Mouse (Mus musculus) lung, embryonic 16.5 days (tissue): ENCODE measurements around the gene Gabra5. TPM values are rescaled to one million over a fixed set of nuclear protein-coding genes. Genes with fewer than 3 reads are reported as not detected.

Experiments used
- ATAC-seq: fragments of 200-750 bp; cut with Nextera tagmentation; 2 replicates; pipeline ENCODE4 v1.8.0; 2017; ENCODE audit warnings: low read depth, mild to moderate bottlenecking, moderate library complexity
- H3K27ac ChIP-seq: fragments of 300-500 bp; sonication (generic); 2 replicates; pipeline ENCODE4 v1.5.1; 2014; ENCODE audit warnings: mild to moderate bottlenecking, control low read depth, low read length
- H3K27me3 ChIP-seq: fragments of 300-500 bp; sonication (generic); 2 replicates; pipeline ENCODE4 v1.6.1; 2014; ENCODE audit warnings: low read depth, low read length, mixed read lengths; ENCODE audit not compliant: control insufficient read depth, insufficient read depth
- H3K36me3 ChIP-seq: fragments of 300-500 bp; sonication (generic); 2 replicates; pipeline ENCODE4 v1.6.1; 2014; ENCODE audit warnings: low read length; ENCODE audit not compliant: control insufficient read depth, insufficient read depth
- H3K4me1 ChIP-seq: fragments of 300-500 bp; sonication (generic); replicated peaks from 2 replicates; pipeline ENCODE4 v1.6.1; 2014; ENCODE audit warnings: low read length, mixed read lengths; ENCODE audit not compliant: control insufficient read depth, insufficient read depth
- H3K4me2 ChIP-seq: fragments of 300-500 bp; sonication (generic); 2 replicates; pipeline ENCODE4 v1.6.1; 2014; ENCODE audit warnings: low read depth, low read length, control low read depth
- H3K4me3 ChIP-seq: fragments of 300-500 bp; sonication (generic); 2 replicates; pipeline ENCODE4 v1.5.1; 2014; ENCODE audit warnings: mild to moderate bottlenecking, low read length, control low read depth
- H3K9ac ChIP-seq: fragments of 300-500 bp; sonication (generic); 2 replicates; pipeline ENCODE4 v1.6.1; 2014; ENCODE audit warnings: low read length, control low read depth
- H3K9me3 ChIP-seq: fragments of 300-500 bp; sonication (generic); 2 replicates; pipeline ENCODE4 v1.6.1; 2016; ENCODE audit warnings: low read length; ENCODE audit not compliant: control insufficient read depth
- WGBS: fragments of 180-500 bp; shearing (Covaris S2); extraction: QIAGEN DNeasy Blood & Tissue Kit; methylation state at CpG from one replicate; pipeline ENCODE4 v1.1.7; 2014; 5-methylcytosine and 5-hydroxymethylcytosine counted together
- polyA plus RNA-seq: library from polyadenylated mRNA; unstranded; fragments of >200 nt; fragmentation: Nextera tagmentation; extraction: Ambion mirVana; gene quantifications from 2 replicates; pipeline ENCODE4 v1.2.1, GENCODE M21; 2015

Gene Gabra5
- polyA plus RNA-seq: 0.26 TPM in 1 of 2 replicates, not detected in the other

DNA sequence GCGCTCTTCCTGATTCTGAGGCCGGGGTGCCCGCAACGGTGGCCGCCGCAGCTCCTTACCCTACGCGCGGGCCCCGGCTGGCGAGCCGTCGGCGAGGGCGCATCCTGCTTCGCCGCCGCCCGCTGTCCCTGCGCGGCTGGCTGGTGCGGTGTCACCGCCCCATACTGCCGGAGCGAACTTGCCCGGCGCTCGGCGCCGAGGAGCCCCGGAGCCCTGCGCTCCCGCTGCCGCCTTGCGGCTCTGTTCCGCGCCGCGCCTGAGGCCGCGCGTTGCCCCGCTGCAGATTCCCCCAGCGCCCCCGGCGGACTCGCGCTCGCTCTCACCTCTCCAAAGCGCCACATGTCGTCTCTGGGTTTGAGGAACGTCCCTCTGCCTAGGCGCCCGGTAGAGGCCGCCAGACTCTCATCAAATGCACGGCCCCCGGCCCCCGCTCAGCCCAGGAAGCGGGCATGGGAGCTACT, at the start of gene Gabra5:
Gene Gabra5 (minus strand): TSS at position 379 of the 461 bp plus-strand sequence.
- Histone ChIP-seq H3K9ac (no peak within 1 kb of the TSS), H3K27me3 (peaks cover 44% of the 10 kb centered on the region), H3K36me3 (no peaks in the 10 kb centered on the region), H3K9me3 (no peaks in the 10 kb centered on the region), H3K4me1 (no peaks in the 10 kb centered on the region), H3K27ac (no peak within 1 kb of the TSS), H3K4me2 (peak within 1 kb of the TSS; percentile 45), H3K4me3 (peak within 1 kb of the TSS; percentile 26)
- no peak; the same call in 1 of the 2 replicates for ATAC-seq
- WGBS: 2% methylated on average over 57 of the region's 59 CpGs

- Histone ChIP-seq H3K27ac (no peak overlapping the region), H3K4me1 (no peaks in the 10 kb centered on the region), H3K4me3 (no peak overlapping the region), H3K9ac (no peak overlapping the region), H3K4me2 (no peak overlapping the region), H3K9me3 (no peaks in the 10 kb centered on the region), H3K27me3 (no peaks in the 10 kb centered on the region), H3K36me3 (no peaks in the 10 kb centered on the region)
- no peak for ATAC-seq
- WGBS: 17% methylated on average over 7 of the region's 7 CpGs
Observed at GRCm38 (mm10) chr7:57538565-57538964, 28.7 kb upstream of the Gabra5 start.

DNA sequence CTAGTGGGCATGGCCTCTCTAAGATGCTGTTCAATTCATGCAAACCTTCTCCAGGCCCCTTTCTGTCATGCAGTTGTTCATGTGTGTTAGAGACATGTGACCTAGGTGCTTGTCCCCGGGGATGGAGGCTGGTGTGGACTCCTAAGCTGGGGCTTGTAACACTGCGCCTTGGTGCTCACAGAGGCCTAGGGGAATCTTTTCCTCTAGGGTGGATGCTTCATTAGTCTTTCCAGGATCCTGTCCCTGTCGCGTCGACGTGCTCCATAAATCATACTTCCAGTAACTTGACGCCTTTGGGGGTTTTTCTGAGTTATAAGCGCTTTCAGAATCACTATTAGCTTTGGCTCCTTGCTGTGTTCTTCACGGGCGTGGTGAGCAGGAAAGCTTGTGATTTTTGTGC, 22.8 kb upstream of the Gabra5 start:
- 56% methylated on average over 10 of the region's 10 CpGs for WGBS
- Histone ChIP-seq H3K9me3 (no peaks in the 10 kb centered on the region), H3K27me3 (no peaks in the 10 kb centered on the region), H3K27ac (no peak overlapping the region), H3K4me2 (no peak overlapping the region), H3K4me1 (no peaks in the 10 kb centered on the region), H3K4me3 (no peak overlapping the region), H3K9ac (no peak overlapping the region), H3K36me3 (no peaks in the 10 kb centered on the region)
- ATAC-seq: no peak

- no peak for ATAC-seq
- H3K4me1 ChIP-seq: no peaks in the 10 kb centered on the region
- H3K27ac ChIP-seq: no peak overlapping the region
- H3K4me3 ChIP-seq: no peak overlapping the region
- H3K36me3 ChIP-seq: no peaks in the 10 kb centered on the region
- H3K4me2 ChIP-seq: no peak overlapping the region
- no peaks in the 10 kb centered on the region for H3K9me3 ChIP-seq
- H3K27me3 ChIP-seq: no peaks in the 10 kb centered on the region
- WGBS: 91% methylated on average over 8 of the region's 8 CpGs
- H3K9ac ChIP-seq: no peak overlapping the region
Observed at GRCm38 (mm10) chr7:57529954-57530353, 20.1 kb upstream of the Gabra5 start.

DNA sequence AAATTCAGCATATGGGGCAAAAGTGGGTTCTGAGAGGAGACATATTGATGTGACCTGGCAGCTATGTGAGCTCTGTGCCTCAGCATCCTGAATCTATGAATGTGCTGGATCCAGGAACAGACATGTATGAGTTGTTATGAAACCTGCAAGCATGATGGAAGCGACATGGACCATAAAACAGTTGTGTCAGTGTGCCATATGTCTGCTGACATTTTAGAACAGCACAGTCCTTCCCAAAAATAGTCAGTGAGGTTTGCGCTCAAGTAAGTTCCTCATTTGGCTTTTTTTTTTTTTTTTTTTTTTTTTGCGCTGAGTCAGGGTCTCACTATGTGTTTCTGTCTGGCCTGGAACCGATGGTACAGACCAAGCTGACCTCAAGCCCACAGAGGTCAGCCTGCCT, 19.6 kb upstream of the Gabra5 start:
- Histone ChIP-seq H3K9ac (no peak overlapping the region), H3K4me2 (no peak overlapping the region), H3K27ac (no peak overlapping the region), H3K4me1 (no peaks in the 10 kb centered on the region), H3K27me3 (no peaks in the 10 kb centered on the region), H3K4me3 (no peak overlapping the region), H3K9me3 (no peaks in the 10 kb centered on the region), H3K36me3 (no peaks in the 10 kb centered on the region)
- no peak for ATAC-seq
- WGBS: 78% methylated on average over 4 of the region's 4 CpGs

DNA sequence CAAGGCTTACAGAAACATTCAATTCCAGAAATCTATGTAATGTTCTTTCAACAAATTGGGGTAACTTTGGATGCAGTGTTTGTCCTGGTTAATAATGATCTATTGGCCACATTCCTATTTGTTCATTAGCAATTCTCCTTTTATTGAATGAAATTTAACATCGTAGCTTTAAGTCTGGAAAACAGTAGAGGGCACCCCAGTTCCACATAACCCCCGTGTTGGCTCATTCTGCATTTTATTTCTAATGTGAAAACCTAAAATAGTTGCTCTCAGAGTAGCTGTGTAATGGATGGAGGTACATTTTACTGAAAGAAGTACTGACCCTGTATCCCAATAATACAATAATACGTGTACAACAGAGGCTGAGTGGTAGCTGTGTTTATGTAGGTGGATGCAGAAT, 3.1 kb upstream of the Gabra5 start:
- no peak overlapping the region for H3K4me2 ChIP-seq
- no peaks in the 10 kb centered on the region for H3K36me3 ChIP-seq
- no peak overlapping the region for H3K4me3 ChIP-seq
- ATAC-seq: no peak
- H3K9me3 ChIP-seq: no peaks in the 10 kb centered on the region
- H3K4me1 ChIP-seq: no peaks in the 10 kb centered on the region
- peaks cover 33% of the 10 kb centered on the region for H3K27me3 ChIP-seq
- no peak overlapping the region for H3K9ac ChIP-seq
- H3K27ac ChIP-seq: no peak overlapping the region
- 21% methylated on average over 3 of the region's 3 CpGs for WGBS

DNA sequence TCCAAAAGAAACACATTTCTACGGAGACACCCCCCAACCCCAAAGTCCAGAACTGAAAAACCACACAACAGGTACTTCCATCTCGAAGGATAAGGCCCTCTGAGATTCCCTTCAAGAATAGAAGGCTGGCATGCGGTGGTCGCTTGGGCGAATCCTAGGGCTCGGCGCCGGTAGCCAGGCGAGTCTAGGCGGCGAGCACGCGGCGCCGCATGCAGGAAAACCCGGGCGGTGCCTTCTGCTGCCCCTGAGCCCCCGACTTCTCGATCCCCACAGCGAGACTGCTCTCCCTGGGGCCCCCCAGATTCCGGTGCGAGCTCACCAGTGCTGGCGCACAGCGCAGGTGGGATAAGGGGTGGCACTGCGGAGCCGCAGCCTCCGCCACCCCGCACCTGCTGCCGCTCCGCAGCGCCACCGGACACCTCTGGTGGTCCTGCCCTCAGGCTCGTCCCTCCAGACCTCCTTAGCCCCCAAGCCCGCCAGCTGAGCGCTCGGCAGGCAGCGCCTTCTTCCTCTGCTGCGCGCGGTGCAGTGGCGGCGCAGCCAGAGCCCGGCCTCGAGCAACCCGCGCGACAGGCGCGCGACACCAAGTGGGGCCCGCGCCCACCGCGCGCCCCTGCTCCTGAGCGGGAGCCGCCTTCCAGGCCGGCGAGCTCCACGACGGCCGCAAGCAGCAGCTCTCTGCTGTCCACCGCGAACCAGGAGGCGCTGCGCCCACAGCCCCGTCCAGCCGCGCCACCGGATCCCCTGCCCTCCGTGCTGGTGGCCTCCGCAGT, 813 bp downstream of the Gabra5 start:
- H3K27ac ChIP-seq: no peak overlapping the region
- H3K4me1 ChIP-seq: no peaks in the 10 kb centered on the region
- WGBS: 1% methylated on average over 58 of the region's 72 CpGs
- peak overlapping the region; percentile 45 for H3K4me2 ChIP-seq
- no peak for ATAC-seq
- no peaks in the 10 kb centered on the region for H3K9me3 ChIP-seq
- no peaks in the 10 kb centered on the region for H3K36me3 ChIP-seq
- peak overlapping the region; percentile 26 for H3K4me3 ChIP-seq
- H3K27me3 ChIP-seq: peaks cover 44% of the 10 kb centered on the region
- no peak overlapping the region for H3K9ac ChIP-seq

GRCm38 (mm10) chr7:57502809-57503208, 7.0 kb downstream of the Gabra5 start:
- no peak overlapping the region for H3K4me2 ChIP-seq
- H3K27ac ChIP-seq: no peak overlapping the region
- peaks cover 9% of the 10 kb centered on the region for H3K27me3 ChIP-seq
- H3K9ac ChIP-seq: no peak overlapping the region
- no peaks in the 10 kb centered on the region for H3K4me1 ChIP-seq
- no peaks in the 10 kb centered on the region for H3K36me3 ChIP-seq
- H3K9me3 ChIP-seq: no peaks in the 10 kb centered on the region
- ATAC-seq: no peak
- WGBS: 76% methylated on average over 4 of the region's 4 CpGs
- H3K4me3 ChIP-seq: no peak overlapping the region

DNA sequence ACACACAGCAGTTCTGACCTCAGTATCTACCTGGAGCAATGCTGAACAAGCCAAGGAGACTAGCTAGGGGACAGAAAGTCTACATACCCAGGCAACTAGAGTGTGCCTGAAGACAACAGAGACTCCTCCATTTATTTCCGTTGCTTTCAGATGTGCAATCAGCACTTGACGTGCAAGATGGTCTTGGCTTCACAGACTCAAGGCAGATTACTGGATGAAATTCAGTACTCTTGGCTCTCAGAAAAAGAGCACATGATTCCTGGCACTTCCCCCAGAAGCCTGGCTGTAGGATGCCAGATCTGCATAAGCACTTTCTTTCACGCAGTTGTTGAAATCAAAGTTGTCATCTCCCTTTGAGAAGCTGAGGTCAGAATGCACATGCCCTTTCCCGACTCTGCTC, 18.1 kb downstream of the Gabra5 start:
- H3K27me3 ChIP-seq: no peaks in the 10 kb centered on the region
- H3K4me2 ChIP-seq: no peak overlapping the region
- WGBS: 70% methylated on average over 4 of the region's 4 CpGs

More for the DNA sequence above, 18.1 kb downstream of the Gabra5 start:
- no peaks in the 10 kb centered on the region for H3K9me3 ChIP-seq
- no peak overlapping the region for H3K4me3 ChIP-seq
- H3K36me3 ChIP-seq: no peaks in the 10 kb centered on the region
- H3K9ac ChIP-seq: no peak overlapping the region
- no peak for ATAC-seq
- no peaks in the 10 kb centered on the region for H3K4me1 ChIP-seq
- no peak overlapping the region for H3K27ac ChIP-seq
